Mouse (Mus musculus): ENCODE results near the gene Gm11567. TPM values are rescaled to one million over a fixed set of nuclear protein-coding genes. Genes with fewer than 3 reads are reported as not detected.
"Not testable (repeated sequence)": the region's sequence is repeated elsewhere in the genome, so short reads cannot be mapped to it uniquely, and the experiment has no call there.

The Gm11567 gene
- polyA plus RNA-seq (2015; fragmentation: Nextera tagmentation; extraction: Ambion mirVana) = not detected in 2 replicates

DNA sequence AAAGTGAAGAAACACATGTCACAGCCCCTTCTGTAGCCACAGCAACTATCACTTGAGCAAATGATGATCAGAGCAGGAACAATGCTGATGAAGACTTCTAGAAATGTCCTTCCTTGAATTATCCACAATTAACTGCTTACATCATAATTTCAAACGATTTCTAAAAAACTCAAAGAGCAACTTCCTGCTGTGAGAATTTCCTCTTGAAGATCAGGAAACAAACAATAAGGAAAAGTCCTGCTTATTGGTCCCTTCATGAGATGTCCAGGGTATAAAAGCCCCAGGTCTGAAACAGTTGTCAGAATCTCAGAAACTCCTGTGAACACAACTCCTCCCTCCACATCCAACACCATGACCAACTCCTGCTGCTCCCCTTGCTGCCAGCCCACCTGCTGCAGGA is at the start of gene Gm11567:
Gm11567 (plus strand) TSS at position 301 of the 400 bp plus-strand sequence.
- not testable (repeated sequence) for DNase-seq (ENCODE audit: low spot score)

DNA sequence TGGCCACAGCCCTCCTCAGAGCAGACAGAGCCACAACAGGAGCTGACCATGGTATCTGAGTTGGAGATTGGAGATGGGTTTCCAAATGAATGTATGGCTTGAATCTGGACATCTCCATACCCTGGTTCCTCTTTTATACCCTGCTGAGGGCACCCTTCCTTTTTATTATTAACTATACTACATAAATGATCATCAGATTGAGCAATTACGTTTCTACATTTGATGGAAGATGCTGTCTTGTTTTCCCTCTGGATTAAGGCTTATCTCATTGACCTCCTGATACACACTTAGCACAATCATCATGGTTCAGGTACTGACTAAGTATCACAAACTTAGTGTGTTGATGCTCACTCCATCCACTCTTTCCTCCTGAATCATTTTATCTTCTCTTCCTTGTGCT is 41.0 kb upstream of the Gm11567 start, which contains the start of gene 2300003K06Rik:
2300003K06Rik (minus strand) TSS at position 101 of the 400 bp plus-strand sequence.
- no peak for DNase-seq (ENCODE audit: low spot score)

DNA sequence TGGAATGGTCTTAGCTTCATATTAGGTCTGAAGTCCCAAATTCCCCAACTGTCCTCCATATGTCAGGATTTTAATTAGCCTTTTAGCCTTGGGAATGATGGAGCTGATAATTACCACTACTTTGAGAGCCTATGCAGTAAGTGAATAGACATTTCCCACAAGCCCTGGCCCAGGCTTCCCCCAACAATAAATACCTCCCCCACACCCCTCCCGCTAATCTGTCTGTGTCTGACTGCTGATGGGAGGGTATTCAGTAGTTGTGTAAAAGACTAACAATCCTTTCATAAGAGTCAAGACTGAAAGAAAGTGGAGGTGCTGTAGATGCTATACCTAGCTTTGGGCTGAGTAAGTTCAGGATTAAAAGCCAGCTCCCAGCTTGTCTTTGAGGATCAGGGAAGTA is 36.8 kb upstream of the Gm11567 start:
- DNase-seq (ENCODE audit: low spot score) = no peak

DNA sequence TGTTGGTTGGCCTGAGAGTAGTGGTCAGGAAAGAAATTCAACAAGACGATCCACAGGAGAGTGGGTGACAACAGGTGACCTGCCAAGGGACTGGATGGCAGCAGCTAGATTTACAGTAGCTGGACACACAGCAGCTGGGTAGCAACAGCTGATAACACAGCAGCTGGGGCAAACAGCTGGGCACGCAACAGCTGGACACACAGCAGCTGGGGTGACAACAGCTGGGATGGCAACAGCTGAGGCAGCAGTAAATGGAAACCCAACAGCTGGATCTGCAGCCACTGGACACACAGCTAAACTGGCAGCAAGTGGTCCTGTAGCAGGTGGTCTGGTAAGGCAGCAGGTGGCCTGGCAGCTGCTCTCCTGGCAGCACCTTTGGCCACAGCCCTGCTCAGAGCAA is 32.2 kb upstream of the Gm11567 start:
- DNase-seq (ENCODE audit: low spot score) = no peak

DNA sequence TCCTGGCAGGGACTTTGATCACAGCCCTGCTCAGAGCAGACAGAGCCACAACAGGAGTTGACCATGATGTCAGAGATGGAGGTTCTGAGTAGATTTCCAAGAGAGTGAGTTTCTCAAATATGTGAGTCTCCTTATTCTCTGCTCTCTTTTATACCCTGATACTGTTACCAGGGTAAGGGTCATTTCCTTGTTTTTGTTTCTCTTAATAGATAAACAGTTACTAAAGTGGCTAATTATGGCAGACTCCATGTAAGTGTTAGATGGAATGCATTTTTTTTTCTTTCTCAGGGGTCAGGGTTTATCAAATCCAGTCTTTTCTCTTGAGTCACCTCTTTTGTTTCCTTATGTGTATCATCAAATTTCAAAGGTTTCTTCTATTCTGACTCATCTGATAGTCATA is 27.5 kb upstream of the Gm11567 start, which contains the start of gene Krtap4-16:
Krtap4-16 (minus strand) TSS at position 101 of the 400 bp plus-strand sequence.
- no peak for DNase-seq (ENCODE audit: low spot score)

DNA sequence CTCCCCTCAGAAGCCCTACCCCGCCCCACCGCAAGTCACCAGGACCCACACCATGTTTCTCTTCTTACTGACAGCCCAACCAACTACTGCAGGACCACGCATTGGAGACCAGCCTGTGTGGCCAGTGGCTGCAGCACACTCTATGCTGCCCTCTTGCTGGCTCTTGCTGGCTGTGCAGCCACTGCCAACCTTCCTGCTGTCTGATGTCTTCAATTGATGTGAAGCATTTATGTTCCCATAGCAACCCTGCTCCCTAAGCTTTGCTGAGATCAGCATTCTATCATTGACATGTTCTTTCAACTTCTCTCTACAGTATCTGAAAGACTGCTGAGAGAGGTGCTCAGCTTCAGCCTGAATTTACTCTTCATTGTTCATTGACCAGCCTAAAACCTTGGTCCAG is 24.9 kb upstream of the Gm11567 start:
- DNase-seq (ENCODE audit: low spot score) = no peak

DNA sequence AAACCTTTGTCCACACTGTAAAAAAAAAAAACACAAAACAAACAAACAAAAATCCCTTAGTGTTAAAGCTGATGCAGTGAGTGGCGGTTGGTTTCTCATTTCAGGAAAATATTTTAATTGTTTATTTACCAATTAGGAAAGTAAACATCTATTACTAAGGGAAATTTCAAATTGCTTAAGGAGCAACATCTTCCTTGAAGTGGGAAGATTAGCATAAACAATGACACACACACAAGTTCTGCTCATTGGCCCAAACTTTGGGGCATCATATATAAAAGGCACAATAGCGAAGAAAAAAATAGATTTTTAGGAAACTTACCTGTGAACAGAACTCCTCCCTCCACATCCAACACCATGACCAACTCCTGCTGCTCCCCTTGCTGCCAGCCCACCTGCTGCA is 21.4 kb upstream of the Gm11567 start, which contains the start of gene Gm11568:
Gm11568 (plus strand) TSS at position 301 of the 400 bp plus-strand sequence.
- no peak for DNase-seq (ENCODE audit: low spot score)

DNA sequence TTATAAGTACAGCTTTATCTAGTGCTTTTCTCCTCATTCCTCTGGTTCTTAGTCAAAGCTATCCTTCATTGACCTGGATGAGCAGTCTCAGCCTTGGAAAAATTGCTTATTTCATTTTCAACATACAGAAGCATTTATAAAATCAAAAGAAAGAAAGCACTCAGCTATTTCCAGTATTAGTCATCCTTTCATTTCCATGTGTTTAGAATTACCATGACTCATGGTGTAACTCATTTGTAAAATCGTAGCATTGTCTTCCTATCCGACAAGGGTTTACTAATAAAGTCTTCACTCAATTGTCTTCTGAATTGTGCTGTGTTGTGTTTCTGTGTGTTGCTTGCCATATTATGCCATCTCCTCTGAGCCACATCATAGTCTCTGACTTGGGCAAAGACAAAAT is 20.2 kb upstream of the Gm11567 start:
- DNase-seq (ENCODE audit: low spot score) = no peak

DNA sequence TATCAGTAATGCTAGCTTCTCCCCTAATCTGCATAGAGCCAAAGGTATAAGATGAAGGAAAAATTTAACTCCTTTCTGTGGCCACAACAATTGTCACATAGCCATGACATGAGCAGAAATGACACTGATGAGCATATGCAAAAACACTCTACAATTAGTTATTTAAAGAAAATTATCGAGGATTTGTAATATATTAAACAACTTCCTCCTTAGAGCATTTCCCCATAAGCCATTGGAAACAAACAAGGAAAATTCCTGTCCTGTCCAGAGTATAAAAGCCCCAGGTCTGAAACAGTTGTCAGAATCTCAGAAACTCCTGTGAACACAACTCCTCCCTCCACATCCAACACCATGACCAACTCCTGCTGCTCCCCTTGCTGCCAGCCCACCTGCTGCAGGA is 14.8 kb upstream of the Gm11567 start, which contains the start of gene Gm11559:
Gm11559 (plus strand) TSS at position 301 of the 400 bp plus-strand sequence.
- not testable (repeated sequence) for DNase-seq (ENCODE audit: low spot score)

DNA sequence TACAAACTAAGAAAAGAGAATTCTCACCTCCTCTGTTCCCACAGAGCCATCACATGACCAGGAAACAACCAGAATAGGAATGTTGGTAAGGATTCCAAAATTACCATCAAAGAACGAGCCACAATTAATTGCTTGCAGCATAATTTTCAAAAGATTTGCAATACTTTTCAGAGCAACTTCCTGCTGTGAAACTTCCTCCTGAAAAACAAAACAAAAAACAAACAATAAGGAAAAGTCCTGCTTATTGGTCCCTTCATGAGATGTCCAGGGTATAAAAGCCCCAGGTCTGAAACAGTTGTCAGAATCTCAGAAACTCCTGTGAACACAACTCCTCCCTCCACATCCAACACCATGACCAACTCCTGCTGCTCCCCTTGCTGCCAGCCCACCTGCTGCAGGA is 5.9 kb upstream of the Gm11567 start, which contains the start of gene Krtap9-1:
Krtap9-1 (plus strand) TSS at position 301 of the 400 bp plus-strand sequence.
- not testable (repeated sequence) for DNase-seq (ENCODE audit: low spot score)

DNA sequence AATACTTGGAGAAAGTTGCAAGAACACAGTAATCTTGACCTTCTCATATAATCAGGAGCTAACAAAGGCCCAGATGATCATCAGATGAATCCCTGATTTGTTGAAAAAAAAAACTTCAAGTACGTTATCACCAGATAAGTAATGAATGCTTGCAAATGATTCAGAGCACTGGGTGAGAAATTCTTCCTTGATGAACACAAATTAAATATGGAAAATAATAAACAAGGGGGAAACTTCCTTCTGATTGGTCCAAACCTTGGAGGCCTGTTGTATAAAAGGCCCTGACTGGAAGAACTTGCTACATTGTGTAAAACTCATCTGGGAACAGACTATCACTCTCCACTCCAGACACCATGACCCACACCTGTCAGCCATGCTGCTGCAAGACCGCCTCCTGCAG is 28.6 kb downstream of the Gm11567 start, which contains the start of gene Krtap31-1:
Krtap31-1 (plus strand) TSS at position 301 of the 400 bp plus-strand sequence.
- DNase-seq (ENCODE audit: low spot score) = no peak

DNA sequence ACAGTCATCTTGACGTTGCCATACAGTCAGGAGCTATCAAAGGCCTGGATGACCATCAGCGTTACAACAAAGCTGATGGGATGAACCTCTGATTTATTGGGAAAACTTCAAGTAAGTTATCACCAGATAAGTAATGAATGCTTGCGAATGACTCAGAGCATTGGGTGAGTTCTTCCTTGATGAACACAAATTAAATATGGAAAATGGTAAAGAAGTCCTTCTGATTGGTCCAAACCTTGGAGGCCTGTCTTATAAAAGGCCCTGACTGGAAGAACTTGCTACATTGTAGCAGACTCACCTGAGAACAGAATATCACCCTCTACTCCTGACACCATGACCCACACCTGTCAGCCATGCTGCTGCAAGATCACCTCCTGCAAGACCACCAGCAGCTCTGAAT is 35.5 kb downstream of the Gm11567 start, which contains the start of gene Gm11565:
Gm11565 (plus strand) TSS at position 301 of the 400 bp plus-strand sequence.
- no peak for DNase-seq (ENCODE audit: low spot score)

Other genes starting within 250 kb of the Gm11567 start
- gene Krtap4-2, start 244.1 kb upstream of the Gm11567 start, polyA plus RNA-seq (2015; fragmentation: Nextera tagmentation; extraction: Ambion mirVana) = not detected in 2 replicates
- gene Krtap4-7, start 235.1 kb upstream of the Gm11567 start, polyA plus RNA-seq (2015; fragmentation: Nextera tagmentation; extraction: Ambion mirVana) = not detected in 2 replicates
- not detected in 2 replicates for gene Gm11555, start 229.0 kb upstream of the Gm11567 start, polyA plus RNA-seq (2015; fragmentation: Nextera tagmentation; extraction: Ambion mirVana)
- gene Gm11563, start 220.2 kb upstream of the Gm11567 start, polyA plus RNA-seq (2015; fragmentation: Nextera tagmentation; extraction: Ambion mirVana) = not detected in 2 replicates
- gene Krtap4-6, start 213.2 kb upstream of the Gm11567 start, polyA plus RNA-seq (2015; fragmentation: Nextera tagmentation; extraction: Ambion mirVana) = not detected in 2 replicates
- not detected in 2 replicates for gene Gm14190, start 188.4 kb upstream of the Gm11567 start, polyA plus RNA-seq (2015; fragmentation: Nextera tagmentation; extraction: Ambion mirVana)
- not detected in 2 replicates for gene Gm14180, start 144.9 kb upstream of the Gm11567 start, polyA plus RNA-seq (2015; fragmentation: Nextera tagmentation; extraction: Ambion mirVana)
- not detected in 2 replicates for gene Gm11595, start 106.3 kb upstream of the Gm11567 start, polyA plus RNA-seq (2015; fragmentation: Nextera tagmentation; extraction: Ambion mirVana)
- gene Krtap4-8, start 98.5 kb upstream of the Gm11567 start, polyA plus RNA-seq (2015; fragmentation: Nextera tagmentation; extraction: Ambion mirVana) = not detected in 2 replicates
- not detected in 2 replicates for gene Krtap4-9, start 94.0 kb upstream of the Gm11567 start, polyA plus RNA-seq (2015; fragmentation: Nextera tagmentation; extraction: Ambion mirVana)
- gene Gm11596, start 85.7 kb upstream of the Gm11567 start, polyA plus RNA-seq (2015; fragmentation: Nextera tagmentation; extraction: Ambion mirVana) = not detected in 2 replicates
- not detected in 2 replicates for gene Gm11569, start 80.3 kb upstream of the Gm11567 start, polyA plus RNA-seq (2015; fragmentation: Nextera tagmentation; extraction: Ambion mirVana)
- gene Gm11554, start 74.7 kb upstream of the Gm11567 start, polyA plus RNA-seq (2015; fragmentation: Nextera tagmentation; extraction: Ambion mirVana) = not detected in 2 replicates
- not detected in 2 replicates for gene Krtap4-13, start 69.3 kb upstream of the Gm11567 start, polyA plus RNA-seq (2015; fragmentation: Nextera tagmentation; extraction: Ambion mirVana)
- not detected in 2 replicates for gene Gm11564, start 63.5 kb upstream of the Gm11567 start, polyA plus RNA-seq (2015; fragmentation: Nextera tagmentation; extraction: Ambion mirVana)
- not detected in 2 replicates for gene 2300003K06Rik, start 41.1 kb upstream of the Gm11567 start, polyA plus RNA-seq (2015; fragmentation: Nextera tagmentation; extraction: Ambion mirVana)
- not detected in 2 replicates for gene Krtap4-16, start 27.6 kb upstream of the Gm11567 start, polyA plus RNA-seq (2015; fragmentation: Nextera tagmentation; extraction: Ambion mirVana)
- gene Gm11568, start 21.3 kb upstream of the Gm11567 start, polyA plus RNA-seq (2015; fragmentation: Nextera tagmentation; extraction: Ambion mirVana) = not detected in 2 replicates
- gene Gm11559, start 14.7 kb upstream of the Gm11567 start, polyA plus RNA-seq (2015; fragmentation: Nextera tagmentation; extraction: Ambion mirVana) = not detected in 2 replicates
- gene Krtap9-1, start 5.8 kb upstream of the Gm11567 start, polyA plus RNA-seq (2015; fragmentation: Nextera tagmentation; extraction: Ambion mirVana) = not detected in 2 replicates
- not detected in 2 replicates for gene Krtap31-1, start 28.7 kb downstream of the Gm11567 start, polyA plus RNA-seq (2015; fragmentation: Nextera tagmentation; extraction: Ambion mirVana)
- 0.14 TPM in 1 of 2 replicates, not detected in the other for gene Gm11565, start 35.6 kb downstream of the Gm11567 start, polyA plus RNA-seq (2015; fragmentation: Nextera tagmentation; extraction: Ambion mirVana)
- gene Krtap31-2, start 57.1 kb downstream of the Gm11567 start, polyA plus RNA-seq (2015; fragmentation: Nextera tagmentation; extraction: Ambion mirVana) = not detected in 2 replicates
- not detected in 2 replicates for gene Krtap9-5, start 69.3 kb downstream of the Gm11567 start, polyA plus RNA-seq (2015; fragmentation: Nextera tagmentation; extraction: Ambion mirVana)
- not detected in 2 replicates for gene Krtap29-1, start 99.9 kb downstream of the Gm11567 start, polyA plus RNA-seq (2015; fragmentation: Nextera tagmentation; extraction: Ambion mirVana)
- gene Krtap16-1, start 107.4 kb downstream of the Gm11567 start, polyA plus RNA-seq (2015; fragmentation: Nextera tagmentation; extraction: Ambion mirVana) = not detected in 2 replicates
- gene Krtap17-1, start 114.8 kb downstream of the Gm11567 start, polyA plus RNA-seq (2015; fragmentation: Nextera tagmentation; extraction: Ambion mirVana) = 0.23 TPM in 1 of 2 replicates, not detected in the other
- 0.10 and 0.29 TPM in 2 replicates for gene Krt33a, start 137.0 kb downstream of the Gm11567 start, polyA plus RNA-seq (2015; fragmentation: Nextera tagmentation; extraction: Ambion mirVana)
- 0.26 and 0.30 TPM in 2 replicates for gene Krt33b, start 150.7 kb downstream of the Gm11567 start, polyA plus RNA-seq (2015; fragmentation: Nextera tagmentation; extraction: Ambion mirVana)
- gene Krt34, start 162.4 kb downstream of the Gm11567 start, polyA plus RNA-seq (2015; fragmentation: Nextera tagmentation; extraction: Ambion mirVana) = 0.10 TPM in 1 of 2 replicates, not detected in the other
- 0.12 and 0.14 TPM in 2 replicates for gene Krt31, start 171.4 kb downstream of the Gm11567 start, polyA plus RNA-seq (2015; fragmentation: Nextera tagmentation; extraction: Ambion mirVana)
- gene Krt32, start 209.0 kb downstream of the Gm11567 start, polyA plus RNA-seq (2015; fragmentation: Nextera tagmentation; extraction: Ambion mirVana) = 0.13 and 0.18 TPM in 2 replicates
- 0.06 and 0.16 TPM in 2 replicates for gene Krt35, start 217.1 kb downstream of the Gm11567 start, polyA plus RNA-seq (2015; fragmentation: Nextera tagmentation; extraction: Ambion mirVana)
- gene Krt36, start 226.4 kb downstream of the Gm11567 start, polyA plus RNA-seq (2015; fragmentation: Nextera tagmentation; extraction: Ambion mirVana) = 0.24 and 0.29 TPM in 2 replicates
- 0.66 and 18.2 TPM in 2 replicates for gene Krt13, start 242.4 kb downstream of the Gm11567 start, polyA plus RNA-seq (2015; fragmentation: Nextera tagmentation; extraction: Ambion mirVana)

Data from thymus, postnatal 0 days (tissue).